Mouse (Mus musculus) ZHBTc4 (cell line): ENCODE results near the gene Wdr37.

ENCODE experiments used
- DNase-seq: peaks from one replicate; pipeline ENCODE4 v3.0.0-alpha.2; 2011; ENCODE audit warnings: low read depth, low spot score

Wdr37 gene

GRCm38 (mm10) chr13:8840941-8841340, 30.8 kb downstream of the Wdr37 start:
- DNase-seq: no peak

GRCm38 (mm10) chr13:8839937-8840336, 31.8 kb downstream of the Wdr37 start:
- no peak for DNase-seq

- no peak for DNase-seq
Observed at GRCm38 (mm10) chr13:8839111-8839510, 32.6 kb downstream of the Wdr37 start.

GRCm38 (mm10) chr13:8838394-8838793, 33.3 kb downstream of the Wdr37 start:
- DNase-seq: no peak

GRCm38 (mm10) chr13:8834573-8834972, 37.1 kb downstream of the Wdr37 start:
- no peak for DNase-seq

- no peak for DNase-seq
Observed at GRCm38 (mm10) chr13:8831546-8832251, 40.0 kb downstream of the Wdr37 start.

- DNase-seq: no peak
Observed at GRCm38 (mm10) chr13:8830696-8831095, 41.0 kb downstream of the Wdr37 start.

- DNase-seq: peak; percentile 26
Observed at GRCm38 (mm10) chr13:8829784-8830183, 41.9 kb downstream of the Wdr37 start.

- DNase-seq: peak; percentile 30
Observed at GRCm38 (mm10) chr13:8828946-8829345, 42.8 kb downstream of the Wdr37 start.

- DNase-seq: no peak
Observed at GRCm38 (mm10) chr13:8823546-8823945, 48.2 kb downstream of the Wdr37 start.

- DNase-seq: no peak
Observed at GRCm38 (mm10) chr13:8823120-8823519, 48.6 kb downstream of the Wdr37 start.

- no peak for DNase-seq
Observed at GRCm38 (mm10) chr13:8822201-8822600, 49.5 kb downstream of the Wdr37 start.

- no peak for DNase-seq
Observed at GRCm38 (mm10) chr13:8805931-8806330, 65.8 kb downstream of the Wdr37 start.

GRCm38 (mm10) chr13:8800576-8800975, 71.1 kb downstream of the Wdr37 start:
- no peak for DNase-seq

GRCm38 (mm10) chr13:8793217-8793616, 78.5 kb downstream of the Wdr37 start:
- no peak for DNase-seq

- DNase-seq: peak; percentile 73
Observed at GRCm38 (mm10) chr13:8785185-8785584, 86.5 kb downstream of the Wdr37 start.

GRCm38 (mm10) chr13:8784308-8785061, 87.2 kb downstream of the Wdr37 start:
- DNase-seq: no peak

GRCm38 (mm10) chr13:8783686-8784307, 87.9 kb downstream of the Wdr37 start:
- DNase-seq: no peak

- no peak for DNase-seq
Observed at GRCm38 (mm10) chr13:8782636-8783035, 89.1 kb downstream of the Wdr37 start.

- peak; percentile 94 for DNase-seq
Observed at GRCm38 (mm10) chr13:8780441-8780840, 91.3 kb downstream of the Wdr37 start.

- DNase-seq: no peak
Observed at GRCm38 (mm10) chr13:8770616-8771015, 101.1 kb downstream of the Wdr37 start.

GRCm38 (mm10) chr13:8769654-8770227, 102.0 kb downstream of the Wdr37 start:
- no peak for DNase-seq
